Mouse (Mus musculus): Measurements from ENCODE around the gene Tax1bp3. TPM values are rescaled to one million over a fixed set of nuclear protein-coding genes. Genes with fewer than 3 reads are reported as not detected.

Tax1bp3 gene
- polyA plus RNA-seq, 1 experiment, result 0.36 TPM

DNA sequence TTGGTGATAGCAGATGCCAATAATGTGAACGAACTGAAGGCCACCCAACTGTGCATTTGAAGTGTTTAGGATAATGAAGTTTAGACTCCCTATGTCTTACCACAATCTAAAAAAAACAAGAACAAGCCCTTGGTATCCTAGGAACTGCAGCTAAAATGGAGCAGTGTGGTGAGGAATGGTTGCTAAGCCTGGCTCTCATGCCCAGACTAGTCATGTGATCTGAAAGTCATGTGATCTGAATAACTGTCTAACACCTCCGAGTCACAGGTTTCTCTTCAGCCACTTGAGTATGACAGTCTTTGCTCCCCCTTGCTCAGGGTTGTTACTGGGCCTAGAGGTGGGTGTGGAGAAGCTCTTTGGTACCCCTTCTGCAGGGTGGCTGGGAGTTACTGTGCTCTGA lies 55.6 kb downstream of the Tax1bp3 start:
- no peak for TF ChIP-seq TAL1 (IDR thresholded peaks at IDR 0.05; ENCODE audit: low read length)
- no peak for TF ChIP-seq GATA1 (IDR thresholded peaks at IDR 0.05; ENCODE audit: low read length)
- Histone ChIP-seq H3K4me1 (ENCODE audit: control insufficient read depth) (no peaks in the 10 kb centered on the region), H3K9me3 (ENCODE audit: control insufficient read depth, low read length) (no peaks in the 10 kb centered on the region), H3K27me3 (ENCODE audit: control insufficient read depth) (no peaks in the 10 kb centered on the region), H3K36me3 (ENCODE audit: control insufficient read depth) (no peaks in the 10 kb centered on the region), H3K4me3 (replicated peaks) (no peak overlapping the region)

Other genes starting within 250 kb of the Tax1bp3 start
- 0.19 TPM in 2 replicates for gene Atp2a3, start 215.9 kb upstream of the Tax1bp3 start, polyA plus RNA-seq (2012)
- gene P2rx1, start 178.0 kb upstream of the Tax1bp3 start, polyA plus RNA-seq (2012), result 0.12 TPM in 2 replicates
- 0.01 and 0.02 TPM in 2 replicates for gene Camkk1, start 158.1 kb upstream of the Tax1bp3 start, polyA plus RNA-seq (2012)
- 0.19 and 0.34 TPM in 2 replicates for gene Ncbp3, start 129.3 kb upstream of the Tax1bp3 start, polyA plus RNA-seq (2012)
- not detected in 2 replicates for gene Itgae, start 86.5 kb upstream of the Tax1bp3 start, polyA plus RNA-seq (2012)
- gene Haspin, start 38.8 kb upstream of the Tax1bp3 start, polyA plus RNA-seq (2012), result 1.2 and 1.4 TPM in 2 replicates
- gene P2rx5, start 16.7 kb upstream of the Tax1bp3 start, polyA plus RNA-seq (2012), result not detected in 2 replicates
- 19.4 and 20.4 TPM in 2 replicates for gene Emc6, start within 50 bp of the Tax1bp3 start, polyA plus RNA-seq (2012)
- gene Ctns, start 22.0 kb downstream of the Tax1bp3 start, polyA plus RNA-seq (2012), result 0.35 and 0.54 TPM in 2 replicates
- gene Shpk, start 22.4 kb downstream of the Tax1bp3 start, polyA plus RNA-seq (2012), result 0.03 and 0.05 TPM in 2 replicates
- gene Trpv1, start 57.2 kb downstream of the Tax1bp3 start, polyA plus RNA-seq (2012), result not detected in 2 replicates
- 0.01 TPM in 1 of 2 replicates, not detected in the other for gene Trpv3, start 90.3 kb downstream of the Tax1bp3 start, polyA plus RNA-seq (2012)
- not detected in 2 replicates for gene Aspa, start 152.5 kb downstream of the Tax1bp3 start, polyA plus RNA-seq (2012)
- gene Gm49340, start 152.7 kb downstream of the Tax1bp3 start, polyA plus RNA-seq (2012), result not detected in 2 replicates
- not detected in 2 replicates for gene Spata22, start 152.7 kb downstream of the Tax1bp3 start, polyA plus RNA-seq (2012)
- not detected in 2 replicates for gene Olfr20, start 173.7 kb downstream of the Tax1bp3 start, polyA plus RNA-seq (2012)
- gene Olfr376, start 194.2 kb downstream of the Tax1bp3 start, polyA plus RNA-seq (2012), result not detected in 2 replicates
- gene Olfr1, start 222.5 kb downstream of the Tax1bp3 start, polyA plus RNA-seq (2012), result not detected in 2 replicates

Measured in erythroblast, embryonic 14.5 days (primary cell).